Mouse (Mus musculus) MEL (cell line): ENCODE data around the gene Smad1. TPM values are rescaled to one million over a fixed set of nuclear protein-coding genes. Genes with fewer than 3 reads are reported as not detected.

Experiments
- DNase-seq: peaks from one replicate; pipeline ENCODE4 v3.0.0; 2011; ENCODE audit warnings: low read depth, low spot score
- H3K27ac ChIP-seq: 2 replicates; pipeline ENCODE4 v1.5.1; 2012; ENCODE audit warnings: low read depth, mild to moderate bottlenecking, control low read depth, low read length, moderate library complexity; ENCODE audit not compliant: control insufficient read depth
- H3K27me3 ChIP-seq, 2 experiments: fragments of 150-350 bp in 1 of 2; sonication (generic) in 1 of 2; 2 replicates each; pipeline ENCODE4 v1.6.1; 2012; ENCODE audit warnings: low read length in 2 of 2, mild to moderate bottlenecking in 2 of 2, improper control_type of control experiment in 1 of 2, moderate library complexity in 1 of 2; ENCODE audit not compliant: insufficient read depth in 2 of 2, control insufficient read depth in 1 of 2
- H3K36me3 ChIP-seq, 2 experiments: 2 replicates each; pipeline ENCODE4 v1.6.1; 2012 to 2014; ENCODE audit warnings: low read length in 2 of 2, improper control_type of control experiment in 1 of 2, inconsistent platforms in 1 of 2, mild to moderate bottlenecking in 1 of 2; ENCODE audit not compliant: insufficient read depth in 2 of 2, control insufficient read depth in 1 of 2
- H3K4me1 ChIP-seq, 2 experiments: fragments of 150-350 bp in 1 of 2; sonication (generic) in 1 of 2; 2 replicates each; pipeline ENCODE4 v1.6.1; 2012; ENCODE audit warnings: low read length in 2 of 2, improper control_type of control experiment in 1 of 2, mild to moderate bottlenecking in 1 of 2; ENCODE audit not compliant: insufficient read depth in 2 of 2, control insufficient read depth in 1 of 2
- H3K4me3 ChIP-seq, 2 experiments: fragments of 150-350 bp in 1 of 2; sonication (generic) in 1 of 2; 2 replicates each; pipeline ENCODE4 v1.5.1; 2012; ENCODE audit warnings: low read depth in 2 of 2, low read length in 2 of 2, mild to moderate bottlenecking in 2 of 2, moderate library complexity in 2 of 2, control low read depth in 1 of 2, improper control_type of control experiment in 1 of 2; ENCODE audit not compliant: control insufficient read depth in 1 of 2, insufficient read depth in 1 of 2
- H3K79me2 ChIP-seq: 2 replicates; pipeline ENCODE4 v1.6.1; 2012; ENCODE audit warnings: mild to moderate bottlenecking, low read length, moderate library complexity; ENCODE audit not compliant: control insufficient read depth, poor library complexity, insufficient read depth
- H3K9ac ChIP-seq: 2 replicates; pipeline ENCODE4 v1.6.1; 2012; ENCODE audit warnings: low read depth, mild to moderate bottlenecking, control low read depth, low read length, moderate library complexity; ENCODE audit not compliant: control insufficient read depth, poor library complexity, severe bottlenecking
- H3K9me3 ChIP-seq: fragments of 150-350 bp; sonication (generic); replicated peaks from 2 replicates; pipeline ENCODE4 v1.6.1; 2012; ENCODE audit warnings: mild to moderate bottlenecking, low read length, improper control_type of control experiment, moderate library complexity; ENCODE audit not compliant: insufficient read depth
- CHD1 ChIP-seq: IDR thresholded peaks from 2 replicates; pipeline ENCODE4 v1.6.1; 2012; ENCODE audit warnings: low read depth, mild to moderate bottlenecking, inconsistent platforms, low read length, improper control_type of control experiment
- POLR2A ChIP-seq, 2 experiments: IDR thresholded peaks; 2 replicates each; pipeline ENCODE4 v1.6.1; 2011 to 2012; ENCODE audit warnings: low read length in 2 of 2, mild to moderate bottlenecking in 2 of 2, control low read depth in 1 of 2, improper control_type of control experiment in 1 of 2, low read depth in 1 of 2, moderate library complexity in 1 of 2; ENCODE audit not compliant: control insufficient read depth in 1 of 2, insufficient read depth in 1 of 2, poor library complexity in 1 of 2
- POLR2AphosphoS2 ChIP-seq: IDR thresholded peaks from 2 replicates; pipeline ENCODE4 v1.6.1; 2011; ENCODE audit warnings: low read length, improper control_type of control experiment
- TBP ChIP-seq: IDR thresholded peaks from 2 replicates; pipeline ENCODE4 v1.8.0; 2011; ENCODE audit warnings: low read depth, low read length, improper control_type of control experiment
- USF1 ChIP-seq: IDR thresholded peaks from 2 replicates; pipeline ENCODE4 v1.6.1; 2014; ENCODE audit warnings: low read depth, mild to moderate bottlenecking, inconsistent platforms, low read length, improper control_type of control experiment, moderate library complexity
- polyA plus RNA-seq, 2 experiments: library from polyadenylated mRNA; stranded (reverse) in 1 of 2; unstranded in 1 of 2; fragments of >175 nt in 1 of 2; fragments of >200 nt in 1 of 2; gene quantifications; 2 replicates each; pipeline versions ENCODE4 v1.2.1 to v1.2.4; 2012; ENCODE audit warnings: low replicate concordance in 2 of 2, low read depth in 1 of 2; ENCODE audit not compliant: insufficient read length in 2 of 2, insufficient read depth in 1 of 2, missing spikeins in 1 of 2
- total RNA-seq: library from RNA; depleted of rRNA; stranded (reverse); fragments of 300-350 nt; gene quantifications from 2 replicates; pipeline ENCODE4 v1.2.3, GENCODE M21; 2012; rRNA removed

Smad1 gene
- total RNA-seq = 1.3 and 2.1 TPM in 2 replicates
- polyA plus RNA-seq = 1 to 10 TPM in 1 of 2 experiments, not detected in 1; 2.0 TPM

DNA sequence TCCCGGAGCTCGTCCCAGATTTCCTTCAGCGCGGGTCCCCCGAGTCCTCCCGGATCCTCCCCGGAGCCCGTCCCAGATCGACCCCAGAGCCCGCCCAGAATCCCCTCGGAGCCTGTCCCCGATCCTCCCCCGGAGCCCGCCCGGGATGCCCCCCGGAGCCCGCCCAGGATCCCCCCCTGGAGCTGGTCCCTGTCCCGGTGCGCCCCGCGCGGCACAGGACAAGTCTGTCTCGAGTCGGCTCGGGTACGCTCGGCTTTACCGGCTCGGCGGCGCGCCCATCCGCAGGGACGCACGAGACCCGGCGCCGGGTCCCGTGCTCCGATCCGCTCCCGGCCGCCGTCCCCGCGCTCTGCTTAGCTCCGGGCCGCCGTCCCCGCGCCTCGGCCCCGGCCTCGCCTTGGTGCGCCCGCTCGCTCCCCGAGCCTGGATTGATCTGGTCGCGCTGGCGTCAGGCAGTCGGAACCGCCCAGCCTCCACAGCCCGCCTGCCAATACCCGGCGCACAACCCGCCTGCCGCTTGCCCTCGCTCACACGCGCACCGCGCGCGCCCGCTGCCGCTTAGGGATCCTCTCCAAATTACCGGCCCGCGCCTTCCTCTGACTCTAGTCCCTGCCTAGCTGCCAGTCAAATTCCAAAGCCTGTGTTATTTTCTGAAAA lies at the start of gene Smad1:
Gene Smad1 (minus strand): TSS at position 525 of the 657 bp plus-strand sequence.
- Histone ChIP-seq H3K4me1 (peaks cover 0 to 10% of the 10 kb centered on the region in 2 experiments; a peak in 2 of 4 replicates), H3K79me2 (no peaks in the 10 kb centered on the region), H3K9me3 (no peaks in the 10 kb centered on the region), H3K36me3 (peaks cover 0 to 2% of the 10 kb centered on the region in 2 experiments; a peak in 1 of 4 replicates), H3K27me3 (no peaks in the 10 kb centered on the region), H3K27ac (no peak within 1 kb of the TSS), H3K4me3 (no peak within 1 kb of the TSS; a peak in 1 of 4 replicates), H3K9ac (no peak within 1 kb of the TSS)
- no peak for DNase-seq
- TF ChIP-seq CHD1 = no peak

DNA sequence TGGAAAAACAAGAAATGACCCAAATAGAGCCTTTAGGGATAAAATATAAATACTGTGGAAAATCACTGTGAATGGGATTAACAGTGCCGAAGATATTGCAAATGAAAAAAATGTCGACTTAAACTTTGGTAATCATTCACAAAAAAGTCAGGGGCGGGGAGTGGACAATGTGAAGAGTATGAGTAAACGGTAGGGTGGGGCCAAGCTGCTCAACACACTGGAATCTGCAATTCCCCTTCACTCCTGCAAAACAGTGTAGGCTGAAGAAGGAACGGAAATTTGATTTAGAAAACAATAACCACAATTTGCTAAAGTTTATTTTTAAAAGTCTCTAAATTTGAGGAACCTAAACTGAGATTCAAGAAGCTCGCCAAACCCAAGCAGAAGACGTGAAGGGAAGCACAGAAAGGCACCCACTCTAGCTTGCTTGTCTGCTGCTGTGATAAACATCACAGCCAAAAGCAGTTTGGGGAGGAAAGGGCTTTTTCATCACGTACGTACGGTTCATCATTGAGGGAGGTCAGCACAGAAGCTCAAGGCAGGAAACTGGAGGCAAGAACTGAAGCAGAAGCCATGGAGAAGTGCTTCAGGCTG lies 48.0 kb upstream of the Smad1 start:
- H3K4me3 ChIP-seq = no peak overlapping the region
- H3K27me3 ChIP-seq = no peaks in the 10 kb centered on the region; a peak in 2 of 4 replicates
- no peaks in the 10 kb centered on the region for H3K4me1 ChIP-seq
- TF ChIP-seq TBP = no peak
- no peak for TF ChIP-seq POLR2AphosphoS2
- H3K36me3 ChIP-seq = no peaks in the 10 kb centered on the region
- H3K79me2 ChIP-seq = no peaks in the 10 kb centered on the region
- H3K9ac ChIP-seq = no peak overlapping the region
- no peaks in the 10 kb centered on the region for H3K9me3 ChIP-seq
- no peak overlapping the region for H3K27ac ChIP-seq
- no peak for DNase-seq

DNA sequence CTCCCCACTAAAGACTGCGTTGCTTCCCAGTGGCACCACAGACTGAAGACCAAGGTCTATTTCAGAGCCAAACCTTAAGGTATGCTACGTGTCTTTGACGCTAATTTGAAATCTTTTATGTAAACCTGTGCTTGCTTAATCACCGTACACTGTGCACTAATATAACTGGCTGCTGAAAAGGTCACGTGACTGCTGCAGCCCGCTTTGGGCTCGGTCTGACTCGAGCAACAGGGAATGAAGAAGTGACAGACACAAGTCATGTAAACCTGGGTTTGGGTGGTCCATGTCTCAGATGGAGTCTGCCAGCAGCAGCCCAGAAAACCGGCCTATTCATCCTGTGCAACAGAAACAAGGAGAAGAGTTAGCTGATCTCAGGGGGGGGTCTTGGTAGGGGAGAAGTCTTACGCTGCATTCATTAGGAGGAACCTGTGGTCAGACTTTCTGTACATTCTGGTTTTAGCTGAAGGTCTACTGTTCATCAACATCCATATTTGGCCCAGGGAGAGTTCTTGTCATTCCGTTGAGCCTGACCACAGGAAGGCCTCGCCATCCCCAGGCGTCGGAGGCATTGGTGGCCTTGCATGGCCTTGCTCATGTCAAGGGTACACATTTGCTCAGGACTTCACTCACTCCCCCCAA lies 44.3 kb upstream of the Smad1 start:
- no peak overlapping the region for H3K4me3 ChIP-seq
- no peaks in the 10 kb centered on the region for H3K36me3 ChIP-seq
- no peaks in the 10 kb centered on the region; a peak in 2 of 4 replicates for H3K27me3 ChIP-seq
- TF ChIP-seq POLR2A (IDR thresholded peaks at IDR 0.05; ENCODE audit: control insufficient read depth in 1 of 2, insufficient read depth in 1 of 2, low read depth in 1 of 2, low read length in 2 of 2, poor library complexity in 1 of 2) (no peak), USF1 (peak; percentile 44; the same call in 1 of the 2 replicates)
- TF ChIP-seq, all 39 proteins: peak for 1
- Histone ChIP-seq H3K9ac (no peak overlapping the region), H3K27ac (no peak overlapping the region), H3K4me1 (no peaks in the 10 kb centered on the region), H3K9me3 (no peaks in the 10 kb centered on the region), H3K79me2 (no peaks in the 10 kb centered on the region)
- DNase-seq = no peak
